Mouse (Mus musculus) forebrain, embryonic 14.5 days (tissue): ENCODE measurements at regions not wholly inside any gene's neighbourhood (a gene's known extent, or its start where the extent isn't known, plus 50 kb on each side); places are given as distances from the start of the nearest gene placed in this dataset.

Experiments used
- ATAC-seq: fragments of 200-750 bp; cut with Nextera tagmentation; 2 replicates; pipeline ENCODE4 v1.8.0; 2017; ENCODE audit warnings: mild to moderate bottlenecking, moderate library complexity
- DNase-seq: peaks from one replicate; pipeline ENCODE4 v3.0.0-alpha.2; 2015; ENCODE audit warnings: low spot score
- H3K27ac ChIP-seq: fragments of 300-500 bp; sonication (generic); 2 replicates; pipeline ENCODE4 v1.5.1; 2014; ENCODE audit warnings: low read depth, mild to moderate bottlenecking, control low read depth, low read length, moderate library complexity
- H3K27me3 ChIP-seq: fragments of 300-500 bp; sonication (generic); replicated peaks from 2 replicates; pipeline ENCODE4 v1.6.1; 2014; ENCODE audit warnings: low read length, control low read depth, mixed read lengths; ENCODE audit not compliant: control insufficient read depth, insufficient read depth
- H3K36me3 ChIP-seq: fragments of 300-500 bp; sonication (generic); 2 replicates; pipeline ENCODE4 v1.6.1; 2014; ENCODE audit warnings: low read length, control low read depth; ENCODE audit not compliant: control insufficient read depth, insufficient read depth
- H3K4me1 ChIP-seq: fragments of 300-500 bp; sonication (generic); 2 replicates; pipeline ENCODE4 v1.6.1; 2014; ENCODE audit warnings: antibody characterized with exemption, low read length, control low read depth; ENCODE audit not compliant: control insufficient read depth, insufficient read depth
- H3K4me2 ChIP-seq: fragments of 300-500 bp; sonication (generic); 2 replicates; pipeline ENCODE4 v1.6.1; 2014; ENCODE audit warnings: mild to moderate bottlenecking, control low read depth, low read length
- H3K4me3 ChIP-seq: fragments of 300-500 bp; sonication (generic); 2 replicates; pipeline ENCODE4 v1.5.1; 2014; ENCODE audit warnings: low read depth, low read length, control low read depth
- H3K9ac ChIP-seq: fragments of 300-500 bp; sonication (generic); 2 replicates; pipeline ENCODE4 v1.6.1; 2014; ENCODE audit warnings: mild to moderate bottlenecking, low read length, control low read depth, moderate library complexity
- H3K9me3 ChIP-seq: fragments of 300-500 bp; sonication (generic); replicated peaks from 2 replicates; pipeline ENCODE4 v1.6.1; 2016; ENCODE audit warnings: low read length, control low read depth, mixed read lengths; ENCODE audit not compliant: control insufficient read depth
- WGBS: fragments of 180-500 bp; shearing (Covaris S2); extraction: QIAGEN DNeasy Blood & Tissue Kit; methylation state at CpG from one replicate; pipeline ENCODE4 v1.1.7; 2014; 5-methylcytosine and 5-hydroxymethylcytosine counted together

DNA sequence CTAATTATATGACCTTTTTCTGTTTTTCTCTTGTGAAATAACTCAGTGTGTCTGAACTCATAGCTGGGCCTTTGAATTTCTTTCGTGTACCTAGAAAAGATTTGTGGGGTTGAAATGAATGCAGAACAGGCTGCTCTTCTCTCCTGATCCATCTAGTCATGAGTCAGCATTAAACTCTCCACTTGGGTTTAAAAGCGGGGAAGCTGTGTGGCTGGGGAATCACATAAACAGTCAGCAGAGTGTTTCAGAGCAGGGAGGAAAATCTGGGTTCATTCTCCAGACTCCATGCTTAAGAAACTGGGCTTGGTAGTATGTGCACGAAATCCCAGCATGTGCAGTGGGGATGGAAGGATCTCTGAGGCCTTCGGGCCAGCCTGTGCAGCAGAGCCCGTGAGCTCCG, 79.9 kb downstream of the Aldh8a1 start:
- no peak for DNase-seq

DNA sequence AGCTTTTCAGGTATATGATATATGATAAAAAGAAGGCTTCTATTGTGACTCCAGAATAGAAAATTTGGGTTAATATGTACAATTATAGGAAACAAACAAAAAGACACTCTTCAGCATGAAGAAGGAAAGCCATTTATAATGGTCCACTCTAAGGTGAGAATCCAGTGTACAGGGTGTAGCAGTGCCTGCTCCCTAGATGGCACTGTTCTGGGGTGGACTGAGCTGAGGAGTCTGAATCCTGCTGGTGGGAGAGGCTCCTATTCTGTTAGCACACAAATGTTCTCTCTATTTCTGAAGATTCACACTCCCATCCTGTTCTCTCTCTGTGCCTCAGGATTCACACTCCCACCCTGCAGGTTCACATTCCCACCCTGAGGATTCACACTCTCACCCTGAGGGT, 81.5 kb downstream of the Aldh8a1 start:
- H3K9ac ChIP-seq = no peak overlapping the region
- H3K4me1 ChIP-seq = peaks cover 14% of the 10 kb centered on the region; the same call in 1 of the 2 replicates
- H3K4me2 ChIP-seq = no peak overlapping the region
- DNase-seq = no peak
- H3K9me3 ChIP-seq = no peaks in the 10 kb centered on the region
- H3K4me3 ChIP-seq = no peak overlapping the region
- no peaks in the 10 kb centered on the region for H3K36me3 ChIP-seq
- H3K27me3 ChIP-seq = no peaks in the 10 kb centered on the region
- ATAC-seq = no peak
- H3K27ac ChIP-seq = no peak overlapping the region

More for the DNA sequence above, 79.9 kb downstream of the Aldh8a1 start:
- Histone ChIP-seq H3K27me3 (no peaks in the 10 kb centered on the region), H3K9me3 (no peaks in the 10 kb centered on the region), H3K4me3 (no peak overlapping the region), H3K36me3 (no peaks in the 10 kb centered on the region), H3K27ac (no peak overlapping the region), H3K4me1 (peaks cover 14% of the 10 kb centered on the region; the same call in 1 of the 2 replicates), H3K4me2 (no peak overlapping the region), H3K9ac (no peak overlapping the region)
- no peak for ATAC-seq
- WGBS = 56% methylated on average over 6 of the region's 6 CpGs

DNA sequence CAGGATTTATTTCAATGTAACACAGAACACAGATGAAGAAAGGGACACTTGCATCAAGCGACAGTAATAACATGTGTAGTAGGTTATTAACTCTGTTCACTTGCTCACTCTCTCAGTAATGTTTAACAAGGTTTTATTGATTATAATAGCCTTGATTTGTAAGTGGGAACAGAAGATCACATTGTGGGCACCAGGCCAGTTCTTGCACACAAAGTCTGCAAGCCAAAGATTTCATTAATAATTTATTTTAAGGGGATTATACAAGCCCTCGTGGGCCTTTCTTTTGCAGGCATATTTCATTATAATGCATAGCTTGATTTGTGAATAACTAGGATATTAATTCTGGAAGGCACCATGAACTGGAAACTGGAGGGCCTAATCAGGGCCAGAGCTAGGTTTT, 83.0 kb downstream of the Aldh8a1 start:
- H3K4me1 ChIP-seq = peaks cover 14% of the 10 kb centered on the region; the same call in 1 of the 2 replicates
- H3K4me2 ChIP-seq = no peak overlapping the region
- H3K36me3 ChIP-seq = no peaks in the 10 kb centered on the region
- no peak overlapping the region for H3K9ac ChIP-seq
- DNase-seq (no peak), ATAC-seq (no peak)
- H3K27me3 ChIP-seq = no peaks in the 10 kb centered on the region
- no peak overlapping the region for H3K4me3 ChIP-seq
- H3K27ac ChIP-seq = no peak overlapping the region
- WGBS = 42% methylated on average over 2 of the region's 2 CpGs
- no peaks in the 10 kb centered on the region for H3K9me3 ChIP-seq

DNA sequence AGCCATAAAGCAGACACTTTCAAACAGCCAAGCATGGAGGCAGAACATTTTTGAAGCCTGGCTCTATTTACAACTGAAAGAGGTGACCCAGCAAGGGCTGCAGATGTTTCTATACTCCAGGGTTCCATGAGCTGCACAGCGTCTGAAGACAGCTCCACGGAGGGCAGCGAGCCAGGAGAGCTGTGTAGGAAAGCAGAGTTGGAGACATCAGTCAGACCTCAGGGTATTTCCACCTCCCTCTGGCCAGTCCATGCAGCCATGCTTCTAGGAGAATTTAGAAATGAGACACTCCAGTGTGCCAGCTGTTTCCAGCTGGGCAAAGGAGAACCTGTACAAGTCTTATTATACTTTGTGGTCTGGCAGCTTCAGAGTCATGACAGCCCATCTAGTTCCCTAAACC, 85.8 kb downstream of the Aldh8a1 start:
- no peak for ATAC-seq
- Histone ChIP-seq H3K27ac (no peak overlapping the region), H3K27me3 (no peaks in the 10 kb centered on the region), H3K9me3 (no peaks in the 10 kb centered on the region), H3K4me2 (no peak overlapping the region), H3K4me3 (no peak overlapping the region), H3K9ac (no peak overlapping the region), H3K36me3 (no peaks in the 10 kb centered on the region), H3K4me1 (no peaks in the 10 kb centered on the region)
- no peak for DNase-seq
- 83% methylated on average over 3 of the region's 3 CpGs for WGBS

DNA sequence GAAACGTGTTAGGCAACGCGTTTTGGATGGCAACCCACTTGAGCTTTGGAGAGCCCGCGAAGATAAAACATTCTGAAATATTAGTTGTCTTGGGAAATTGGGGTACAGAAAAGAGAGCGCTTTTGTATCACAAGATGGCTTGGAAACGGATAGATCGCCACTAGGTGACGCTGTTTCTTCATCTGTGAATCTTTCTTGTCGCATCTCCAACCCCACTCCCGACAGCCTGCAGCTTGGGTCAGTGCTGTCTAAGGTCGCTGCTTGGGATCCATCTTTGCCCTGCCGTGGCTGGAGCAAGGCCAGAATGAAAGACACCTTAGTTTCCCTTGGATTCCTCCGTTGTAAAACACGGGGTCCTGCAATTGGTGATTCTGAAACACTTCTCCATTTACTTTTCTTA, 88.3 kb downstream of the Aldh8a1 start:
- 1% methylated on average over 15 of the region's 15 CpGs for WGBS
- Histone ChIP-seq H3K36me3 (no peaks in the 10 kb centered on the region), H3K4me2 (peak overlapping the region; percentile 25; the same call in 1 of the 2 replicates), H3K9me3 (no peaks in the 10 kb centered on the region), H3K4me3 (no peak overlapping the region), H3K4me1 (no peaks in the 10 kb centered on the region), H3K9ac (no peak overlapping the region), H3K27me3 (no peaks in the 10 kb centered on the region), H3K27ac (no peak overlapping the region)
- peak; percentile 85 for ATAC-seq
- DNase-seq = peak; percentile 94

DNA sequence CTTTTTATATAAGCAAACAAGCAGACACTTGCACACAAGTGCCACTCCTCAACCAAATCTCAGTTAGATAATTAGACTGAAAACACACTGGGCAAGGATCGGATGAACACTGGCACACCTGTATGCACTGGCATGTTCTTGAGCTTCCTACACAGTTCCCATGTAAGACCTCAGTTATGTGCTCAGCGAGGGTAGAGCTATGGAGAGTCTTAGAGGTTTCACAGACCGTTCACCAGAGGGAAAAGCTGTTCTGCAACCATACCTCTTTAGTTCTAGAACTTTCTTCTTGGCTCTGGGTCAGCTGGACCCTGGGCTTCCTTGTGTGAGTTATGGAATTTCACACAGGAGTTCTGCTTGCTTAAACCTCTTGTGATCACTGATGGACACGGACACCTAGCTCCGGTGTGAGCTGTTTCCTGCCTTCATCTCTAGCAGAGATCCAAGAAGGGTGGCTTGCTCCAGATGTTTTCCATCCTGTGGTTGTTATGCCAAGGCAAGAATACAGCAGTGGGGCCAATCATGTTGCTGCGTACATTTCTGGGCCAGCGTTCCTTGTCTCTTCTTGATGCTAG, 88.8 kb downstream of the Aldh8a1 start:
- 57% methylated on average over 7 of the region's 7 CpGs for WGBS
- peak; percentile 42 for ATAC-seq
- H3K36me3 ChIP-seq = no peaks in the 10 kb centered on the region
- H3K27me3 ChIP-seq = no peaks in the 10 kb centered on the region
- no peaks in the 10 kb centered on the region for H3K9me3 ChIP-seq
- H3K4me3 ChIP-seq = no peak overlapping the region
- no peak overlapping the region for H3K4me2 ChIP-seq
- DNase-seq = no peak
- no peak overlapping the region for H3K9ac ChIP-seq
- H3K27ac ChIP-seq = no peak overlapping the region
- no peaks in the 10 kb centered on the region for H3K4me1 ChIP-seq

DNA sequence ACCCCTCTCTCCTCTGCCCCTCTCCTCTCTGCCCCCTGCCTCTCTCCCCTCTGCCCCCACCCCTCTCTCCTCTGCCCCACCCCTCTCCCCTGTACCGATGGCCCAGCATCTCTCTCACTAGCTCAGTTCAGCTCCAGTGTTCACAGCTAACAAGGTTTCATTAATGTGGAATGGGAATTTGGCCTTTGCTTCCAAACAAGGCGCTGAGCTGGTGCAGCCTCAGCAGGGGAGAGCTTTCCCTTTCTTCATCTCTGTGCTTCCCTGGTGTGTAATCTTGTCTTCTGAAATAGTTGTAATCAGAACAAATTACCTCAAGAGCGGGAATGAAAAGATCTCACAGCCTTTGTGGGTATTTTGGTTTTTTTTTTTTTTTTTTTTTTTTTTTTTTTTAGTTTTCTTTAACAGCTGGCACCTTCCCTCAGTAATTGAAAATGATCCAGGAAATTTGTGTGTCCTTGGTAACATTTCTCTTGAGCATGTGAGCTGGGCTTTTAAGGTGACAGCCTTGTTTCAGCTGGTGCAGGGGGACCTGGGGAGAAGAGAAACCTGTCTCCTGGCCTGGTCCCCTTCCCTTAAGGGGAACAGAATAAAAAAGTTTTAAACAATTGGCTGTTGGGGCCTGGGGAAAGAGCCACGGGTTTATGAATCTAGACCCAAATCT, 90.5 kb downstream of the Aldh8a1 start:
- 3% methylated on average over 4 of the region's 4 CpGs for WGBS
- Histone ChIP-seq H3K4me2 (no peak overlapping the region), H3K27me3 (no peaks in the 10 kb centered on the region), H3K9me3 (no peaks in the 10 kb centered on the region), H3K36me3 (no peaks in the 10 kb centered on the region), H3K27ac (no peak overlapping the region), H3K4me3 (no peak overlapping the region), H3K9ac (no peak overlapping the region), H3K4me1 (no peaks in the 10 kb centered on the region)
- ATAC-seq (peak; percentile 60; the same call in 1 of the 2 replicates), DNase-seq (peak; percentile 76)

DNA sequence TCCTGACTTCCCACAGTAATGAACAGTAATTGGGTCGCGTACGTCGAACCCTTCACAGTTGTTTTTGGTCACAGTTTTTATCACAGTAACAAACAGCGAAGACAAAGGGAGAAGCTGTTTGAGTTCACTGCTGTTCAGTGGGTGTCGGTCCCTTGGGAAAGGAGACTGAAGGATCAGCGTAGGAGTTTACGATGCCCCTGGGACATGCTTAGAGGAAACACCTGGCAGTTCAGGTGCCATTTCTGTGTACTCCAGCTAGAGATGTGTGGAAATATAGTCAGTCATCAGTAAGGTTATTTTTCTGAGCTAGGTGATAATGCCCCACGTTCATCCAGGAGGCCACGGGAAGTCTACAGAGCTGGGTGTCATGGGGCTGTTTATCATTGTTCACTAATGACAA, 91.3 kb downstream of the Aldh8a1 start:
- DNase-seq (no peak), ATAC-seq (no peak)
- Histone ChIP-seq H3K36me3 (no peaks in the 10 kb centered on the region), H3K27ac (no peak overlapping the region), H3K4me1 (no peaks in the 10 kb centered on the region), H3K4me3 (no peak overlapping the region), H3K9ac (no peak overlapping the region), H3K27me3 (no peaks in the 10 kb centered on the region), H3K4me2 (no peak overlapping the region), H3K9me3 (no peaks in the 10 kb centered on the region)
- 49% methylated on average over 10 of the region's 10 CpGs for WGBS

DNA sequence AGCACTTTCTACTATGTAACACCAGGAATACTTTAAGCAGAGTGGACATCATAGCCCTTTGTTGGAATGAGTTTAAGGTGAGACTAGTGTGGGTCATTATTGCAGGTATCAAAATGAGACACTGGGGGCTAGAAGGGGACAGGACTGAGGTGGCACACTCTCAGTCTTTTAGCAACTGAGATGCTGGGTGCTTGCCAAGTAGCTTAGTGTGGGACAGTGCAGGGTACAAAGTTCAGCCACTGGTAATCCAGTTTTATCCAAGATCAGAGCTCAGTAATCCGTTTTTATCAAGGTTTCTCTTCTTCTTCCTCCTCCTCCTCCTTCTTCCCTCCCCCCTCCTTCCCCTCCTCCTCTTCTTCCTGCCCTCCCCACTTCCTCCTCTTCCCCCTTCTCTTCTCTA, 92.9 kb downstream of the Aldh8a1 start:
- Histone ChIP-seq H3K36me3 (no peaks in the 10 kb centered on the region), H3K9ac (no peak overlapping the region), H3K27ac (no peak overlapping the region), H3K9me3 (no peaks in the 10 kb centered on the region), H3K4me3 (no peak overlapping the region), H3K27me3 (no peaks in the 10 kb centered on the region), H3K4me2 (no peak overlapping the region), H3K4me1 (no peaks in the 10 kb centered on the region)
- no peak for ATAC-seq
- WGBS = 35% methylated on average over 1 of the region's 1 CpGs
- DNase-seq = no peak
